Mouse (Mus musculus): ENCODE results near the gene Nebl.

DNA sequence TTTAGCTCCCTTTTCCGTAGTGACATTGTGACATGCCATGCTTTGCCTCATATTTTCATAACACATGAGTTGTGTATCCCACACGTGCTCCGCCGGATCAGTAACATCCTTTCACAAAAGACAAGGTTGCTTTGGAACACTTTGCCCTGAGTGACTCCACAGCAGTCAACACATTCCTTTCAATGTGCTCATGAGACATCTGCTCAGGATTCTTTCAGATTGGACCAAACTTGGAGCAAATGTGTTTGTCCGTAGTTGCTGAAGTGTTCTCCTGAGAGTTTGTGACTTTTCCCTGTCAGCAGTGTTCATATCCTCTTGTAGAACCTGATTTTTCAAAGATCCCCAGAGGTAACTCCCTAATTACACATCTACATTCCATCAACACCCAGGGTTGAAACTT is 414.4 kb downstream of the Nebl start:
- TF ChIP-seq POLR2A (IDR thresholded peaks at IDR 0.05; ENCODE audit: insufficient read depth, low read depth, low read length) (no peak), EP300 (IDR thresholded peaks at IDR 0.05; ENCODE audit: insufficient read depth, low read depth, low read length) (no peak)

Measured in heart, adult 2 months (tissue).